Mouse (Mus musculus) frontal cortex, postnatal 10 days (tissue): ENCODE results near the gene Vps13c.

Experiments used
- DNase-seq, 2 experiments: peaks; one replicate each; pipeline ENCODE4 v3.0.0; 2022; ENCODE audit warnings: low spot score in 2 of 2, mixed read lengths in 1 of 2

Vps13c gene

DNA sequence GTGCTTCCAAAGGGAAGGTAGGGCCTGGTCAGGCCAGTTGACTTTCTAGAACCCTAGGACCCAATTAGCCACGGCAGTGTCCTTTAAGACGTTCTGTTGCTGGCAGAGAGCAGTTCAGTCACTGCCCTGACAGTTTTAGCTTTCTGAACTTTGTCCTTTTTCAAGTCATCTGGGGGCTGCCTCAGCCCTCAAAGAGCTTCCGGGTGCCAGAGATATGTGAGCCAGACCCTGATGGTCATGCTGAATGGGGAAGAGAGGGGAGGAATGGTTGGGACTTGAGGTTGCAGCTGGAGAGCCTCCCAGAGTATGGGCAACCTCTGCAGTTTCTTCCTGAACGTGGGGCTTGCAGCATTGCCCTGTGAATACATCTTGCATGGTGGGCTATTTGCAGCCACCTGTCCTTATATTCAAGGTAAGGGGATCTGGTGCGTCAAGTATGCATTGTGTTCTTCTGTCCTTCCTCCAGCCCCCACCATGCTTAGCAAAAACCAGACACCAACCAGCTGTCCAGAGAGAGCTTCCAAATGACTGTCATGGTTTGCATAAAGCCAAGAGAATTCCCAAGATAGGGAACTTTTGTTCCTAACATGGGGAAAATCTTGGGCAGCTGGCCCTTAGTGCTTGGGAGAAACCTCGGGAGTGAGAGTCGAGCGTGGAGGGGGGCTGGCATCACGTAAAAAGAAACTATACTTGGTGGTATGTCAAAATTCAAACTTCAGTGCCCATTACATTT lies 182.3 kb downstream of the Vps13c start:
- no peak for DNase-seq

DNA sequence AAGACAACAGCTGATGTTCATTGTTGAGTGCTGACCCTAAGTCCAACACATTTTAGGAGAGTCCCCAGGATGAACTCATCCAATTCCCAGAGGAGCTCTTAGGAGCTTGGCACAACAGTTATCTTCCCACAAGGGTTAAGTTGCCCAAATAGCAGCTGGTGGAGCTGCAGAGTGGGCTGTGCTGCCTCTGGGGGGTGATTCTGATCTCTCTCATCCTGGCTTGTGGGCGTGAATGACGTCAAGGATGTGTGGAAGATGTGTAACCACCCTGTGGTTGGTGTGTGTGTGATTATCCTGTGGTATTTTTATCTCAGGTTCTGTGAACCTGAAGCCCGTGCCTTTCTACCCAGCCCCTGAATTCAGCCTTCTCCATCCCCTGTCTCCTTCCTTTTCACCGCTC lies 188.4 kb downstream of the Vps13c start:
- DNase-seq, result no peak

DNA sequence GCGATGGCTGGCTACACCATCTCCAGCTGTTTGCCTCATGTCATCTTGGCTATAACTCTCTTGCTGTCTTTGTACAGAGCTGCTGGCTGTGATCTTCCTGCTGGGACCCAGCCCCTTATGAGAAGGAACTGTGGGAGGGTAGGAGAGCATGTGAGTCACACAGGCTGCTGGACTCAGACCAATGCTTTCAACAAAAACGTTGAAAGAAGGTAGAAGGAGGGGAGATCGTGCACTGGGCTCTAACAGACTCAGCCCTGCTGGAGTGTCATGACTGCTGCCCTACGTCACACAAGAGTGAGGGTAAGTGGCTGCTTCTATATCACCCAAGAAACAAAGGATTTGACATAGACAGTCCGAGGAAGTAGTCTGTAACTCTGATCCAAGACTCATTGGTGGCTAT lies 193.6 kb downstream of the Vps13c start:
- no peak for DNase-seq
